Mouse (Mus musculus): ENCODE measurements around the gene Atp6v1e1.

Atp6v1e1 gene

GRCm38 (mm10) chr6:120771366-120771765 lies 51.2 kb downstream of the Atp6v1e1 start:
- DNase-seq (ENCODE audit: low spot score): no peak

- DNase-seq (ENCODE audit: low spot score): no peak
These were observed 52.6 kb downstream of the Atp6v1e1 start for GRCm38 (mm10) chr6:120769972-120770371.

GRCm38 (mm10) chr6:120761151-120761550 lies 61.4 kb downstream of the Atp6v1e1 start:
- no peak for DNase-seq (ENCODE audit: low spot score)

- no peak for DNase-seq (ENCODE audit: low spot score)
These were observed 76.2 kb downstream of the Atp6v1e1 start for GRCm38 (mm10) chr6:120746416-120746815.
